Mouse (Mus musculus) embryonic facial prominence, embryonic 11.5 days (tissue): ENCODE results near the gene Sc5d. TPM values are rescaled to one million over a fixed set of nuclear protein-coding genes. Genes with fewer than 3 reads are reported as not detected.
A peak's percentile ranks its signal among the peaks of the same experiment; 100 is the strongest.

Source experiments
- ATAC-seq: fragments of 200-750 bp; cut with Nextera tagmentation; replicated peaks from 2 replicates; pipeline ENCODE4 v1.8.0; 2017; ENCODE audit warnings: low read depth; ENCODE audit not compliant: insufficient number of reproducible peaks, low FRiP score, low TSS enrichment
- DNase-seq: peaks from one replicate; pipeline ENCODE4 v3.0.0-alpha.2; 2015; ENCODE audit warnings: low spot score
- H3K27ac ChIP-seq: fragments of 300-500 bp; sonication (generic); replicated peaks from 2 replicates; pipeline ENCODE4 v1.5.1; 2014; ENCODE audit warnings: mild to moderate bottlenecking, low read depth, low read length, control low read depth
- H3K27me3 ChIP-seq: fragments of 300-500 bp; sonication (generic); 2 replicates; pipeline ENCODE4 v1.6.1; 2014; ENCODE audit warnings: mild to moderate bottlenecking, low read length, moderate library complexity, mixed read lengths; ENCODE audit not compliant: control insufficient read depth, insufficient read depth
- H3K36me3 ChIP-seq: fragments of 300-500 bp; sonication (generic); replicated peaks from 2 replicates; pipeline ENCODE4 v1.6.1; 2014; ENCODE audit warnings: low read depth, mild to moderate bottlenecking, low read length, moderate library complexity, mixed read lengths; ENCODE audit not compliant: control insufficient read depth, insufficient read depth
- H3K4me1 ChIP-seq: fragments of 300-500 bp; sonication (generic); 2 replicates; pipeline ENCODE4 v1.6.1; 2014; ENCODE audit warnings: low read length, mixed read lengths; ENCODE audit not compliant: control insufficient read depth, insufficient read depth
- H3K4me2 ChIP-seq: fragments of 300-500 bp; sonication (generic); 2 replicates; pipeline ENCODE4 v1.6.1; 2014; ENCODE audit warnings: low read depth, mild to moderate bottlenecking, control low read depth, low read length, moderate library complexity
- H3K4me3 ChIP-seq: fragments of 300-500 bp; sonication (generic); 2 replicates; pipeline ENCODE4 v1.5.1; 2014; ENCODE audit warnings: low read depth, low read length, control low read depth
- H3K9ac ChIP-seq: fragments of 300-500 bp; sonication (generic); replicated peaks from 2 replicates; pipeline ENCODE4 v1.6.1; 2014; ENCODE audit warnings: mild to moderate bottlenecking, control low read depth, low read length
- H3K9me3 ChIP-seq: fragments of 300-500 bp; sonication (generic); replicated peaks from 2 replicates; pipeline ENCODE4 v1.6.1; 2016; ENCODE audit warnings: mild to moderate bottlenecking, low read length, inconsistent platforms, mixed read lengths; ENCODE audit not compliant: control insufficient read depth
- WGBS: fragments of 180-500 bp; shearing (Covaris S2); extraction: QIAGEN DNeasy Blood & Tissue Kit; methylation state at CpG from one replicate; pipeline ENCODE4 v1.1.7; 2014; 5-methylcytosine and 5-hydroxymethylcytosine counted together
- polyA plus RNA-seq: library from polyadenylated mRNA; unstranded; fragments of >200 nt; fragmentation: Nextera tagmentation; extraction: Ambion mirVana; gene quantifications from 2 replicates; pipeline ENCODE4 v1.2.1, GENCODE M21; 2014

Sc5d gene
- 52.1 and 56.8 TPM in 2 replicates for polyA plus RNA-seq

DNA sequence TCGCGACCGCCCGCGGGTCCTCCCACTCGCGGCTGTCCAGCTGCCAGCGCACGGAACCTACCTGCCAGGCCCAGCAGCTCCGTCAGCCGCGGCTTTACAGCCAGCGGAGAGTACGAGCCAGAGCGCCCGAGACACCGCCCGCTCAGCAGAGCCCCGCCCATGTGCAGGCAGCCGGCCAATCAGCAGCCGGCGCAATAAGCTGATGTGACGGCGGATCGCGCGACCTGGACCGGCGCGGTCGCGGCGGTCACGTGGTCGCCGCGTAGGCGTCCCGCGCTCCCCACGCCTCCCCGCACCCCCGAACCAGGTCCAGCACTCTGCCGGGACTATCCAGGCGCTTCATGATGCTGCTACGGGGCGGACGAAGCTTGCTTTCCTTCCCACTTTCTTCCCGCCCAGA lies at the start of gene Sc5d:
TSS of gene Sc5d (minus strand) at position 112 of the 400 bp plus-strand sequence.
- Histone ChIP-seq H3K4me2 (peak within 1 kb of the TSS; percentile 84), H3K36me3 (no peaks in the 10 kb centered on the region), H3K27ac (peak within 1 kb of the TSS; percentile 41; the same call in 1 of the 2 replicates), H3K9me3 (no peaks in the 10 kb centered on the region), H3K4me3 (peak within 1 kb of the TSS; percentile 82), H3K4me1 (no peaks in the 10 kb centered on the region), H3K9ac (peak within 1 kb of the TSS; percentile 80), H3K27me3 (no peaks in the 10 kb centered on the region)
- DNase-seq (peak; percentile 94), ATAC-seq (peak; percentile 97)
- 0% methylated on average over 39 of the region's 49 CpGs for WGBS

DNA sequence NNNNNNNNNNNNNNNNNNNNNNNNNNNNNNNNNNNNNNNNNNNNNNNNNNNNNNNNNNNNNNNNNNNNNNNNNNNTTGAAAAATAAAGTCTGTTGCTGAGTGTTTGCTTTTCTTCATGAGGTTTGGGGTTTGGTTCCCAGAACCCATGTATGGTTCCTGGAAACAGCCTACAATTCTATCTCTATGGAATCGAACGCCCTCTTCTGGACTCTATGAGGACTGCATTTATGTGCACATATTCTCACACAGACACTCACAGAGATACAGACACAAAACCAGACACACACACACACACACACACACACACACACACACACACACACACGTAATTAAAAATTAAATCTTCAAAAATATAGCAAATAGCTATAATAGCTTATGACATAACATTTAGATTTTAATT lies 47.3 kb upstream of the Sc5d start:
- no peaks in the 10 kb centered on the region for H3K9me3 ChIP-seq
- H3K9ac ChIP-seq: no peak overlapping the region
- H3K27ac ChIP-seq: no peak overlapping the region
- no peak overlapping the region for H3K4me2 ChIP-seq
- no peaks in the 10 kb centered on the region for H3K4me1 ChIP-seq
- ATAC-seq: no peak
- no peak overlapping the region for H3K4me3 ChIP-seq
- no peaks in the 10 kb centered on the region for H3K27me3 ChIP-seq
- peak; percentile 9 for DNase-seq
- 84% methylated on average over 3 of the region's 3 CpGs for WGBS
- H3K36me3 ChIP-seq: no peaks in the 10 kb centered on the region

DNA sequence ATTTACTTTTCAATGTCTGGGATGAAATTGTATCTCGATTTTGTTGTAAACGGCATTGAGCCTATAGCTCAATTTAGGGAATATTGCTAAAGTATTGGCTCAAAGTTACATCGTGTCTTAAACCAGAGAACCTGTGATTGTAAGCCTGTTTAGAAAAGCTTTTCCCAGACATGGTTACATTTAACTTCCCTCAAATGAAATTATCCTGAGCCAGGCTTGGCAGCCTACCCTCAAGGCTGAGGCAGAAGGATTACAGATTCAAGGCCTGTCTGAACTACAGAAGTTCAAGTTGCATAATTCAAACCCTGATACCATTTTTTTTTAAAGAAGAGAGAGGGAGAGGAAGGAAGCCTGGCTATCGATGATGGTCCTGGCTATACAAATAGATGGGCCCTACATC lies 39.8 kb upstream of the Sc5d start:
- DNase-seq: no peak
- Histone ChIP-seq H3K4me1 (no peaks in the 10 kb centered on the region), H3K4me2 (no peak overlapping the region), H3K27me3 (no peaks in the 10 kb centered on the region), H3K9ac (no peak overlapping the region), H3K27ac (no peak overlapping the region), H3K4me3 (no peak overlapping the region), H3K36me3 (no peaks in the 10 kb centered on the region), H3K9me3 (no peaks in the 10 kb centered on the region)
- ATAC-seq: no peak
- 88% methylated on average over 4 of the region's 4 CpGs for WGBS

GRCm38 (mm10) chr9:42301082-42301633 lies 37.1 kb upstream of the Sc5d start:
- Histone ChIP-seq H3K9me3 (no peaks in the 10 kb centered on the region), H3K4me2 (no peak overlapping the region), H3K27me3 (no peaks in the 10 kb centered on the region), H3K9ac (no peak overlapping the region), H3K4me3 (no peak overlapping the region), H3K36me3 (no peaks in the 10 kb centered on the region), H3K4me1 (no peaks in the 10 kb centered on the region), H3K27ac (no peak overlapping the region)
- 80% methylated on average over 6 of the region's 6 CpGs for WGBS
- DNase-seq: no peak
- no peak for ATAC-seq

GRCm38 (mm10) chr9:42296297-42296922 lies 32.4 kb upstream of the Sc5d start:
- H3K27me3 ChIP-seq: no peaks in the 10 kb centered on the region
- no peaks in the 10 kb centered on the region for H3K4me1 ChIP-seq
- DNase-seq (no peak), ATAC-seq (no peak)
- no peak overlapping the region for H3K9ac ChIP-seq
- no peak overlapping the region for H3K27ac ChIP-seq
- no peak overlapping the region for H3K4me2 ChIP-seq
- H3K4me3 ChIP-seq: no peak overlapping the region
- no peaks in the 10 kb centered on the region for H3K36me3 ChIP-seq
- WGBS: 88% methylated on average over 10 of the region's 10 CpGs
- no peaks in the 10 kb centered on the region for H3K9me3 ChIP-seq

DNA sequence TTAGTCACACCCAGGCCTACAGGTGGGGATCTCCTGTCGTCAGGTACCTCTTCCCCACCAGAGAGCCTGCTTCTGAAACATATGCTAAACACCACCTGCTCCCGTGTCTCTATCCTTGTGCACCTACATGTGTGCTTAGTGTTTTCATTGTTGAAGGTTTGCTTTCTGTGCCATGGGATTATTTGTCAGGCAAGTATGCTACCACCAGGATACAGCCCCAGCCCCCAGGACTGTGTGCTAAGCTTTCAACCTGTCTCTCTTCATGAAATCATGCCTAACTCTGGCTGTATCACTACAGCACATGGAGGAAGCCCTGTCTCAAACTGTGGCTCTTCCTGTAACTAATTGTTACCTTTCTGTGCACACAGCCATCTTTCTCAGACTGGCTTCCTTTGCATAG lies 30.1 kb upstream of the Sc5d start:
- 74% methylated on average over 2 of the region's 2 CpGs for WGBS
- no peaks in the 10 kb centered on the region for H3K27me3 ChIP-seq
- H3K9ac ChIP-seq: no peak overlapping the region
- H3K4me3 ChIP-seq: no peak overlapping the region
- H3K27ac ChIP-seq: no peak overlapping the region
- H3K4me1 ChIP-seq: no peaks in the 10 kb centered on the region
- DNase-seq (no peak), ATAC-seq (no peak)
- H3K36me3 ChIP-seq: no peaks in the 10 kb centered on the region
- H3K9me3 ChIP-seq: no peaks in the 10 kb centered on the region
- no peak overlapping the region for H3K4me2 ChIP-seq

- Histone ChIP-seq H3K27me3 (no peaks in the 10 kb centered on the region), H3K4me3 (no peak overlapping the region), H3K4me2 (no peak overlapping the region), H3K9me3 (no peaks in the 10 kb centered on the region), H3K9ac (no peak overlapping the region), H3K36me3 (no peaks in the 10 kb centered on the region), H3K27ac (no peak overlapping the region), H3K4me1 (no peaks in the 10 kb centered on the region)
- ATAC-seq (no peak), DNase-seq (no peak)
- 81% methylated on average over 3 of the region's 3 CpGs for WGBS
Measured at GRCm38 (mm10) chr9:42293596-42293995, 29.5 kb upstream of the Sc5d start.

GRCm38 (mm10) chr9:42293051-42293450 lies 29.0 kb upstream of the Sc5d start:
- Histone ChIP-seq H3K4me1 (no peaks in the 10 kb centered on the region), H3K36me3 (no peaks in the 10 kb centered on the region), H3K4me2 (no peak overlapping the region), H3K4me3 (no peak overlapping the region), H3K27ac (no peak overlapping the region), H3K9ac (no peak overlapping the region), H3K27me3 (no peaks in the 10 kb centered on the region), H3K9me3 (no peaks in the 10 kb centered on the region)
- no peak for DNase-seq
- WGBS: 51% methylated on average over 7 of the region's 7 CpGs
- no peak for ATAC-seq
